Mouse (Mus musculus) embryonic facial prominence, embryonic 10.5 days (tissue): ENCODE results near the gene Proz. TPM values are rescaled to one million over a fixed set of nuclear protein-coding genes. Genes with fewer than 3 reads are reported as not detected.

Experiments used
- DNase-seq: peaks from one replicate; pipeline ENCODE4 v3.0.0-alpha.2; 2017; ENCODE audit warnings: low spot score
- H3K27ac ChIP-seq: fragments of 300-500 bp; sonication (generic); replicated peaks from 2 replicates; pipeline ENCODE4 v1.5.1; 2016; ENCODE audit warnings: mild to moderate bottlenecking
- H3K27me3 ChIP-seq: fragments of 300-500 bp; sonication (generic); replicated peaks from 2 replicates; pipeline ENCODE4 v1.6.1; 2016; ENCODE audit warnings: low read depth, mild to moderate bottlenecking; ENCODE audit not compliant: poor library complexity, severe bottlenecking
- H3K36me3 ChIP-seq: fragments of 300-500 bp; sonication (generic); replicated peaks from 2 replicates; pipeline ENCODE4 v1.6.1; 2016; ENCODE audit warnings: mild to moderate bottlenecking, moderate library complexity
- H3K4me1 ChIP-seq: fragments of 300-500 bp; sonication (generic); 2 replicates; pipeline ENCODE4 v1.6.1; 2016
- H3K4me3 ChIP-seq: fragments of 300-500 bp; sonication (generic); 2 replicates; pipeline ENCODE4 v1.5.1; 2016; ENCODE audit warnings: mild to moderate bottlenecking, moderate library complexity
- H3K9me3 ChIP-seq: fragments of 300-500 bp; sonication (generic); 2 replicates; pipeline ENCODE4 v1.6.1; 2016; ENCODE audit warnings: mild to moderate bottlenecking
- WGBS: fragments of 180-500 bp; shearing (Covaris S2); methylation state at CpG from one replicate; pipeline ENCODE4 v1.1.7; 2016; 5-methylcytosine and 5-hydroxymethylcytosine counted together
- polyA plus RNA-seq: library from polyadenylated mRNA; unstranded; fragments of >200 nt; fragmentation: Nextera tagmentation; extraction: Ambion mirVana; gene quantifications from 2 replicates; pipeline ENCODE4 v1.2.1, GENCODE M21; 2016

The Proz gene
- 0.20 and 0.24 TPM in 2 replicates for polyA plus RNA-seq

- no peak within 1 kb of the TSS for H3K4me3 ChIP-seq
- 81% methylated on average over 17 of the region's 17 CpGs for WGBS
- H3K36me3 ChIP-seq, result no peaks in the 10 kb centered on the region
- H3K9me3 ChIP-seq, result no peaks in the 10 kb centered on the region
- DNase-seq, result no peak
- H3K27ac ChIP-seq, result no peak within 1 kb of the TSS
- H3K4me1 ChIP-seq, result 0 out of 2 replicates have a peak, but pooled peaks cover 3% of the 10 kb centered on the region
- no peaks in the 10 kb centered on the region for H3K27me3 ChIP-seq
These were observed at the start of gene Proz for GRCm38 (mm10) chr8:13060441-13061150. Gene Proz, plus strand, starts transcription at chr8:13060914.

- Histone ChIP-seq H3K4me1 (no peaks in the 10 kb centered on the region), H3K4me3 (no peak overlapping the region), H3K36me3 (peaks cover 24% of the 10 kb centered on the region), H3K27ac (no peak overlapping the region), H3K9me3 (no peaks in the 10 kb centered on the region), H3K27me3 (no peaks in the 10 kb centered on the region)
- no peak for DNase-seq
- WGBS, result 60% methylated on average over 4 of the region's 4 CpGs
These were observed 41.2 kb upstream of the Proz start for GRCm38 (mm10) chr8:13019560-13019959.

- Histone ChIP-seq H3K4me1 (peaks cover 14% of the 10 kb centered on the region), H3K9me3 (no peaks in the 10 kb centered on the region), H3K4me3 (no peak overlapping the region), H3K27me3 (no peaks in the 10 kb centered on the region), H3K36me3 (peaks cover 13% of the 10 kb centered on the region), H3K27ac (no peak overlapping the region)
- no peak for DNase-seq
- 94% methylated on average over 8 of the region's 8 CpGs for WGBS
These were observed 38.9 kb upstream of the Proz start for GRCm38 (mm10) chr8:13021830-13022229.

GRCm38 (mm10) chr8:13025487-13026224, 35.1 kb upstream of the Proz start, which contains the start of gene F7:
Gene F7, plus strand, starts transcription at chr8:13026034.
- H3K27ac ChIP-seq, result no peak within 1 kb of the TSS
- H3K27me3 ChIP-seq, result no peaks in the 10 kb centered on the region
- 65% methylated on average over 10 of the region's 10 CpGs for WGBS
- no peaks in the 10 kb centered on the region for H3K36me3 ChIP-seq
- H3K9me3 ChIP-seq, result no peaks in the 10 kb centered on the region
- H3K4me1 ChIP-seq, result peaks cover 17% of the 10 kb centered on the region
- DNase-seq, result peak; percentile 32
- no peak within 1 kb of the TSS for H3K4me3 ChIP-seq

GRCm38 (mm10) chr8:13027615-13028014, 33.1 kb upstream of the Proz start:
- Histone ChIP-seq H3K36me3 (no peaks in the 10 kb centered on the region), H3K4me1 (peaks cover 17% of the 10 kb centered on the region), H3K9me3 (no peaks in the 10 kb centered on the region), H3K27ac (no peak overlapping the region), H3K27me3 (no peaks in the 10 kb centered on the region), H3K4me3 (no peak overlapping the region)
- DNase-seq, result no peak
- 88% methylated on average over 5 of the region's 5 CpGs for WGBS

- H3K9me3 ChIP-seq, result no peaks in the 10 kb centered on the region
- H3K4me1 ChIP-seq, result peaks cover 17% of the 10 kb centered on the region
- H3K36me3 ChIP-seq, result no peaks in the 10 kb centered on the region
- H3K27ac ChIP-seq, result no peak overlapping the region
- H3K4me3 ChIP-seq, result no peak overlapping the region
- no peak for DNase-seq
- H3K27me3 ChIP-seq, result no peaks in the 10 kb centered on the region
- 70% methylated on average over 5 of the region's 5 CpGs for WGBS
These were observed 32.2 kb upstream of the Proz start for GRCm38 (mm10) chr8:13028482-13028881.

- DNase-seq, result no peak
- no peak overlapping the region for H3K4me3 ChIP-seq
- no peaks in the 10 kb centered on the region for H3K9me3 ChIP-seq
- H3K36me3 ChIP-seq, result no peaks in the 10 kb centered on the region
- H3K27ac ChIP-seq, result no peak overlapping the region
- WGBS, result 92% methylated on average over 10 of the region's 10 CpGs
- peaks cover 26% of the 10 kb centered on the region for H3K4me1 ChIP-seq
- no peaks in the 10 kb centered on the region for H3K27me3 ChIP-seq
These were observed 24.3 kb upstream of the Proz start for GRCm38 (mm10) chr8:13036346-13036812.

- H3K4me3 ChIP-seq, result no peak within 1 kb of the TSS
- H3K27me3 ChIP-seq, result no peaks in the 10 kb centered on the region
- H3K9me3 ChIP-seq, result no peaks in the 10 kb centered on the region
- peaks cover 26% of the 10 kb centered on the region for H3K4me1 ChIP-seq
- peak; percentile 19 for DNase-seq
- peak within 1 kb of the TSS; percentile 49; the same call in 1 of the 2 replicates for H3K27ac ChIP-seq
- WGBS, result 76% methylated on average over 7 of the region's 7 CpGs
- no peaks in the 10 kb centered on the region for H3K36me3 ChIP-seq
These were observed 23.7 kb upstream of the Proz start, which contains the start of gene F10 for GRCm38 (mm10) chr8:13037015-13037414. Gene F10, plus strand, starts transcription at chr8:13037308.

- no peak overlapping the region for H3K4me3 ChIP-seq
- DNase-seq, result no peak
- no peaks in the 10 kb centered on the region for H3K9me3 ChIP-seq
- H3K27me3 ChIP-seq, result no peaks in the 10 kb centered on the region
- H3K27ac ChIP-seq, result 0 out of 2 replicates have a peak overlapping the region, but pooled peaks have one; percentile 49
- no peaks in the 10 kb centered on the region for H3K36me3 ChIP-seq
- WGBS, result 51% methylated on average over 5 of the region's 5 CpGs
- peaks cover 26% of the 10 kb centered on the region for H3K4me1 ChIP-seq
These were observed 23.1 kb upstream of the Proz start for GRCm38 (mm10) chr8:13037569-13037968.

GRCm38 (mm10) chr8:13039054-13039453, 21.7 kb upstream of the Proz start:
- H3K27me3 ChIP-seq, result no peaks in the 10 kb centered on the region
- H3K27ac ChIP-seq, result no peak overlapping the region
- no peaks in the 10 kb centered on the region for H3K9me3 ChIP-seq
- DNase-seq, result no peak
- no peak overlapping the region for H3K4me3 ChIP-seq
- WGBS, result 91% methylated on average over 6 of the region's 6 CpGs
- no peaks in the 10 kb centered on the region for H3K36me3 ChIP-seq
- peaks cover 26% of the 10 kb centered on the region for H3K4me1 ChIP-seq

GRCm38 (mm10) chr8:13041459-13041858, 19.3 kb upstream of the Proz start:
- no peak overlapping the region for H3K4me3 ChIP-seq

GRCm38 (mm10) chr8:13047652-13048051, 13.1 kb upstream of the Proz start:
- no peaks in the 10 kb centered on the region for H3K27me3 ChIP-seq
- H3K27ac ChIP-seq, result no peak overlapping the region
- no peaks in the 10 kb centered on the region for H3K36me3 ChIP-seq
- WGBS, result 63% methylated on average over 5 of the region's 5 CpGs
- H3K4me3 ChIP-seq, result no peak overlapping the region
- DNase-seq, result no peak
- H3K4me1 ChIP-seq, result no peaks in the 10 kb centered on the region
- no peaks in the 10 kb centered on the region for H3K9me3 ChIP-seq

More at GRCm38 (mm10) chr8:13041459-13041858, 19.3 kb upstream of the Proz start:
- no peaks in the 10 kb centered on the region for H3K36me3 ChIP-seq
- H3K27ac ChIP-seq, result no peak overlapping the region
- 86% methylated on average over 4 of the region's 4 CpGs for WGBS
- H3K9me3 ChIP-seq, result no peaks in the 10 kb centered on the region
- H3K27me3 ChIP-seq, result no peaks in the 10 kb centered on the region
- H3K4me1 ChIP-seq, result peaks cover 26% of the 10 kb centered on the region
- DNase-seq, result no peak
